In the genomic region with DNA sequence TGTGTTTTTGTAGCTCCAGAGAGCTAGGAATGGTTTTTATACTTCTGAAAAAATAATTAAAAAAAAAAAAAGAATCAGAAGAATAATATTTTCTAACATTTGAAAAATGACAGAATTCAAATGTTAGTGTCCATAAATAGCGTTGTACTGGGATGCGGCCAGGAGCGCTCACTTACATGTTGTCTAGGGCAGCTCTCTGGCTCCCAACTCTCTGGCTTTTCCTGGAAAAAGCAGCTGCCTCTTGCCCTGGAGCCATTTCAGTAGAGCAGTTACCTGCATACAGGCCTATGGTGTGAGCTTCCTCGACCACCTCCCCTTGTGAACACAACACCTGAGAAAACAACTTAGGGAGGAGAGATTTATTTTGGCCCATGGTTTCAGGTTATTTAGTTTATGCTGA, we compare ENCODE assay signal across 13 mouse cellular contexts.
DNase-seq lines count a peak whose midpoint lies in the region; ATAC-seq and TF ChIP-seq lines count a peak whose summit lies in the region.
"Had no signal": no experiment of that assay in that cellular context is flagged by ENCODE, and none has a peak within 500 bp of the region (broad histone marks: within the 10 kb centered on the region; RNA-seq: fewer than 3 reads in every experiment).

No protein-coding gene starts in this region.

- H3K9me3 ChIP-seq in liver, postnatal 0 days (ENCODE audit: low read length) = no peaks in the 10 kb centered on the region
- H3K9me3 ChIP-seq in liver, embryonic 11.5 days (ENCODE audit: control insufficient read depth, low read length) = no peaks in the 10 kb centered on the region
- H3K9me3 ChIP-seq in forebrain, embryonic 14.5 days (replicated peaks; ENCODE audit: control insufficient read depth, low read length) = no peaks in the 10 kb centered on the region
- H3K9me3 ChIP-seq: hindbrain, embryonic 10.5 days had no signal

- no peaks in the 10 kb centered on the region for H3K27me3 ChIP-seq in liver, postnatal 0 days (ENCODE audit: insufficient read depth, low read length)
- no peaks in the 10 kb centered on the region for H3K27me3 ChIP-seq in liver, embryonic 11.5 days (replicated peaks; ENCODE audit: control insufficient read depth, insufficient read depth, low read length)
- no peaks in the 10 kb centered on the region for H3K27me3 ChIP-seq in forebrain, embryonic 14.5 days (replicated peaks; ENCODE audit: control insufficient read depth, insufficient read depth, low read length)

- WGBS in liver, postnatal 0 days (ENCODE audit: insufficient replicate concordance) = 77% methylated on average over 4 of the region's 4 CpGs
- WGBS in liver, embryonic 11.5 days = 82% methylated on average over 4 of the region's 4 CpGs
- 93% methylated on average over 4 of the region's 4 CpGs for WGBS in forebrain, embryonic 14.5 days

- peak overlapping the region; percentile 6; the same call in 1 of the 2 replicates for H3K27ac ChIP-seq in liver, postnatal 0 days (ENCODE audit: low read depth)
- H3K27ac ChIP-seq in liver, embryonic 11.5 days (ENCODE audit: low read depth, low read length) = no peak overlapping the region
- H3K27ac ChIP-seq in forebrain, embryonic 14.5 days (ENCODE audit: low read depth, low read length) = no peak overlapping the region
- H3K27ac ChIP-seq: hindbrain, embryonic 10.5 days; hindbrain, embryonic 14.5 days had no signal

- TF ChIP-seq EP300 in liver, postnatal 0 days (IDR thresholded peaks at IDR 0.05; ENCODE audit: low read depth) = no peak

- peak; percentile 40 for DNase-seq in gastrocnemius, postnatal 14 days
- DNase-seq in gastrocnemius, postnatal 36 days = no peak
- DNase-seq in kidney, adult 18-20 months = peak; percentile 31
- DNase-seq in kidney, adult 8-10 months = no peak
- DNase-seq in liver, postnatal 0 days = no peak
- DNase-seq in liver, embryonic 11.5 days (ENCODE audit: low spot score) = no peak
- no peak for DNase-seq in forebrain, embryonic 14.5 days (ENCODE audit: low spot score)
- DNase-seq: adrenal gland, adult 2 months; adrenal gland, postnatal 25 days; cerebellum, postnatal 10 days had no signal

- no peak overlapping the region for H3K4me3 ChIP-seq in liver, postnatal 0 days (ENCODE audit: low read depth, low read length)
- H3K4me3 ChIP-seq in liver, embryonic 11.5 days (ENCODE audit: low read depth, low read length) = no peak overlapping the region
- H3K4me3 ChIP-seq in forebrain, embryonic 14.5 days (ENCODE audit: low read depth, low read length) = no peak overlapping the region
- H3K4me3 ChIP-seq: hindbrain, embryonic 10.5 days had no signal

- peaks cover 40% of the 10 kb centered on the region for H3K4me1 ChIP-seq in liver, postnatal 0 days (ENCODE audit: insufficient read depth)
- H3K4me1 ChIP-seq in liver, embryonic 11.5 days (replicated peaks; ENCODE audit: control insufficient read depth, insufficient read depth, low read length) = no peaks in the 10 kb centered on the region; the same call in none of the 2 replicates
- no peaks in the 10 kb centered on the region for H3K4me1 ChIP-seq in forebrain, embryonic 14.5 days (ENCODE audit: control insufficient read depth, insufficient read depth, low read length)

- TF ChIP-seq CTCF in liver, postnatal 0 days (IDR thresholded peaks at IDR 0.05; ENCODE audit: low read depth) = no peak

- ATAC-seq in liver, postnatal 0 days = no peak
- no peak for ATAC-seq in liver, embryonic 11.5 days (replicated peaks; ENCODE audit: low FRiP score)
- no peak for ATAC-seq in forebrain, embryonic 14.5 days
- ATAC-seq: forebrain, embryonic 16.5 days had no signal

- H3K9ac ChIP-seq in liver, postnatal 0 days (replicated peaks) = no peak overlapping the region
- H3K9ac ChIP-seq in liver, embryonic 11.5 days (ENCODE audit: low read depth, low read length) = no peak overlapping the region
- no peak overlapping the region for H3K9ac ChIP-seq in forebrain, embryonic 14.5 days (ENCODE audit: low read length)
- H3K9ac ChIP-seq: hindbrain, embryonic 14.5 days had no signal

- no peaks in the 10 kb centered on the region for H3K36me3 ChIP-seq in liver, postnatal 0 days (replicated peaks; ENCODE audit: insufficient read depth, low read length)
- H3K36me3 ChIP-seq in liver, embryonic 11.5 days (ENCODE audit: control insufficient read depth, insufficient read depth, low read length) = no peaks in the 10 kb centered on the region
- no peaks in the 10 kb centered on the region for H3K36me3 ChIP-seq in forebrain, embryonic 14.5 days (ENCODE audit: control insufficient read depth, insufficient read depth, low read length)
- H3K36me3 ChIP-seq: hindbrain, embryonic 10.5 days had no signal

- intact Hi-C loops in gastrocnemius, postnatal 14 days (cut with DNase I; ENCODE audit: low total_unique reads) = loop anchor here (5.0 kb wide), 1 partner anchor 32 kb away; no protein-coding TSS in a partner anchor
- intact Hi-C loops in gastrocnemius, postnatal 36 days (cut with DNase I) = no loop called here

- H3K4me2 ChIP-seq in liver, postnatal 0 days (ENCODE audit: low read depth, low read length) = no peak overlapping the region
- H3K4me2 ChIP-seq in liver, embryonic 11.5 days = no peak overlapping the region
- no peak overlapping the region for H3K4me2 ChIP-seq in forebrain, embryonic 14.5 days (ENCODE audit: low read length)
- H3K4me2 ChIP-seq: hindbrain, embryonic 14.5 days had no signal

Comparison
In these comparisons a context has a peak if more than half of its experiments do, and no peak if none do; other contexts are left out.
1. DNase-seq: peak in gastrocnemius, postnatal 14 days (single experiment) and kidney, adult 18-20 months (single experiment); none in gastrocnemius, postnatal 36 days (0 of 2), kidney, adult 8-10 months (0 of 2), liver, postnatal 0 days (single experiment), liver, embryonic 11.5 days (single experiment) and forebrain, embryonic 14.5 days (single experiment).